Mouse (Mus musculus) liver, embryonic 14.5 days (tissue): Measurements from ENCODE around the gene Eng.

Source experiments
- CTCF ChIP-seq: IDR thresholded peaks from 2 replicates; pipeline ENCODE4 v1.5.1; 2016; ENCODE audit warnings: antibody characterized with exemption, low read depth, control low read depth
- EP300 ChIP-seq: IDR thresholded peaks from 2 replicates; pipeline ENCODE4 v1.6.1; 2016; ENCODE audit warnings: antibody characterized with exemption, low read depth

DNA sequence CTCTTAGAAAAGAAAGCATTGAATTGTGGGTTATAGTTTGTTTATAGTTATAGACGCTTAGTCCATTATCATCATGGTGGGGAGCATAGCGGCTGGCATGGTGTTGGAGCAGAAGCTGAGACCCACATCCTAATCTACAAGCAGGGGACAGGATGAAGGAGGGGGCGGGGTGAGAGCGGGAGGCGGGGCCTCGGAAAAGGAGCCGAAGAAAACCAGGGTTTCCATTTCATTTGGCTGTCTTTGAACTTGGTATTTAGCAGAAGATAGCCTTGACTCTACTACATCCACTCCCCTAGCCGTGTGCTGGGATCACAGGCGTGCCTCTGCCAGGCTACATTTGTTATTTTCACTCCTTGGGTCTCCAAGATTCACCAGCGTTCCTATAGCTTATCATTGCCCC is 41.8 kb upstream of the Eng start:
- TF ChIP-seq CTCF (no peak), EP300 (no peak)
